21 mouse cellular contexts compared by ENCODE assay signal in genomic region chr9:72033271-72033670, GRCm38 (mm10).
"Had no signal": no experiment of that assay in that cellular context is flagged by ENCODE, and none has a peak within 500 bp of the region (broad histone marks: within the 10 kb centered on the region; RNA-seq: fewer than 3 reads in every experiment).

No protein-coding gene starts in this region.

- H3K4me3 ChIP-seq: limb, embryonic 12.5 days; limb, embryonic 15.5 days; midbrain, embryonic 12.5 days; midbrain, embryonic 15.5 days; neural tube, embryonic 12.5 days; neural tube, embryonic 15.5 days had no signal

- ATAC-seq: liver, postnatal 0 days; lung, postnatal 0 days; midbrain, embryonic 15.5 days had no signal

- H3K27ac ChIP-seq: limb, embryonic 12.5 days; limb, embryonic 15.5 days; liver, embryonic 14.5 days; macrophage; midbrain, embryonic 12.5 days; midbrain, embryonic 15.5 days; neural tube, embryonic 12.5 days; neural tube, embryonic 15.5 days; stomach, postnatal 0 days had no signal

- DNase-seq: kidney, adult 18-20 months; kidney, adult 9 months; kidney, postnatal 14 days; kidney, postnatal 4 days; liver, postnatal 0 days; lung, embryonic 14.5 days; right cerebral cortex, adult 18-20 months; right cerebral cortex, postnatal 14 days; right cerebral cortex, postnatal 4 days; thymus, postnatal 14 days; thymus, postnatal 4 days had no signal
